Mouse (Mus musculus) forebrain, postnatal 0 days (tissue): ENCODE data around the gene Slamf9. TPM values are rescaled to one million over a fixed set of nuclear protein-coding genes. Genes with fewer than 3 reads are reported as not detected.
A peak's percentile ranks its signal among the peaks of the same experiment; 100 is the strongest.

Source experiments
- ATAC-seq: fragments of 200-750 bp; cut with Nextera tagmentation; 2 replicates; pipeline ENCODE4 v1.8.0; 2017; ENCODE audit warnings: mild to moderate bottlenecking, moderate library complexity
- DNase-seq: peaks from one replicate; pipeline ENCODE4 v3.0.0-alpha.2; 2015
- H3K27ac ChIP-seq: fragments of 300-500 bp; sonication (generic); 2 replicates; pipeline ENCODE4 v1.5.1; 2014; ENCODE audit warnings: low read depth, mild to moderate bottlenecking, antibody characterized with exemption, low read length, moderate library complexity, mixed read lengths
- H3K27me3 ChIP-seq: fragments of 300-500 bp; sonication (generic); 2 replicates; pipeline ENCODE4 v1.6.1; 2014; ENCODE audit warnings: mild to moderate bottlenecking, low read length, mixed read lengths; ENCODE audit not compliant: insufficient read depth
- H3K36me3 ChIP-seq: fragments of 300-500 bp; sonication (generic); 2 replicates; pipeline ENCODE4 v1.6.1; 2014; ENCODE audit warnings: mild to moderate bottlenecking, moderate library complexity; ENCODE audit not compliant: insufficient read depth
- H3K4me1 ChIP-seq: fragments of 300-500 bp; sonication (generic); 2 replicates; pipeline ENCODE4 v1.6.1; 2014; ENCODE audit warnings: antibody characterized with exemption; ENCODE audit not compliant: insufficient read depth
- H3K4me2 ChIP-seq: fragments of 300-500 bp; sonication (generic); 2 replicates; pipeline ENCODE4 v1.6.1; 2014; ENCODE audit warnings: low read depth, mild to moderate bottlenecking, moderate library complexity
- H3K4me3 ChIP-seq: fragments of 300-500 bp; sonication (generic); 2 replicates; pipeline ENCODE4 v1.5.1; 2014; ENCODE audit warnings: low read depth, low read length, mixed read lengths
- H3K9ac ChIP-seq: fragments of 300-500 bp; sonication (generic); 2 replicates; pipeline ENCODE4 v1.6.1; 2014; ENCODE audit warnings: mild to moderate bottlenecking
- H3K9me3 ChIP-seq: fragments of 300-500 bp; sonication (generic); 2 replicates; pipeline ENCODE4 v1.6.1; 2016; ENCODE audit warnings: low read length
- CTCF ChIP-seq: sonication (generic); IDR thresholded peaks from 2 replicates; pipeline ENCODE4 v1.5.1; 2016; ENCODE audit warnings: antibody characterized with exemption, control low read depth, low read depth
- WGBS: fragments of 180-500 bp; shearing (Covaris S2); extraction: QIAGEN DNeasy Blood & Tissue Kit; methylation state at CpG from one replicate; pipeline ENCODE4 v1.1.7; 2014; 5-methylcytosine and 5-hydroxymethylcytosine counted together
- polyA plus RNA-seq: library from polyadenylated mRNA; unstranded; fragments of >200 nt; fragmentation: Nextera tagmentation; extraction: Ambion mirVana; gene quantifications from 2 replicates; pipeline ENCODE4 v1.2.1, GENCODE M21; 2015
- total RNA-seq: library from RNA; depleted of rRNA; stranded (reverse); fragments of >200 nt; gene quantifications from 2 replicates; pipeline ENCODE4 v1.2.3, GENCODE M21; 2014

Gene Slamf9
- total and polyA plus RNA-seq, 2 experiments from 2014 or later, result 0.30 to 0.43 TPM

GRCm38 (mm10) chr1:172489585-172490250 lies 14.6 kb downstream of the Slamf9 start:
- Histone ChIP-seq H3K9ac (no peak overlapping the region), H3K4me1 (peaks cover 26% of the 10 kb centered on the region), H3K27me3 (no peaks in the 10 kb centered on the region), H3K4me3 (peak overlapping the region; percentile 22; the same call in 1 of the 2 replicates), H3K4me2 (peak overlapping the region; percentile 46), H3K36me3 (peaks cover 40% of the 10 kb centered on the region), H3K9me3 (no peaks in the 10 kb centered on the region), H3K27ac (no peak overlapping the region)
- no peak for TF ChIP-seq CTCF
- WGBS, result 59% methylated on average over 12 of the region's 12 CpGs
- ATAC-seq (peak; percentile 12; the same call in 1 of the 2 replicates), DNase-seq (no peak)

GRCm38 (mm10) chr1:172490261-172490661 lies 15.1 kb downstream of the Slamf9 start:
- H3K27me3 ChIP-seq, result no peaks in the 10 kb centered on the region
- peaks cover 21% of the 10 kb centered on the region for H3K4me1 ChIP-seq
- no peak overlapping the region for H3K9ac ChIP-seq
- peaks cover 44% of the 10 kb centered on the region for H3K36me3 ChIP-seq
- H3K9me3 ChIP-seq, result no peaks in the 10 kb centered on the region
- WGBS, result 7% methylated on average over 10 of the region's 10 CpGs
- peak overlapping the region; percentile 22; the same call in 1 of the 2 replicates for H3K4me3 ChIP-seq
- peak; percentile 34; the same call in 1 of the 2 replicates for ATAC-seq
- peak overlapping the region; percentile 46 for H3K4me2 ChIP-seq
- DNase-seq, result peak; percentile 87
- H3K27ac ChIP-seq, result no peak overlapping the region
- peak; percentile 99 for TF ChIP-seq CTCF

GRCm38 (mm10) chr1:172492047-172492446 lies 16.9 kb downstream of the Slamf9 start:
- Histone ChIP-seq H3K4me3 (no peak overlapping the region), H3K4me2 (no peak overlapping the region), H3K36me3 (peaks cover 61% of the 10 kb centered on the region), H3K27ac (no peak overlapping the region), H3K27me3 (no peaks in the 10 kb centered on the region), H3K4me1 (peaks cover 3% of the 10 kb centered on the region; the same call in 1 of the 2 replicates), H3K9me3 (no peaks in the 10 kb centered on the region), H3K9ac (no peak overlapping the region)
- 88% methylated on average over 8 of the region's 8 CpGs for WGBS
- DNase-seq (no peak), ATAC-seq (no peak)
- no peak for TF ChIP-seq CTCF

GRCm38 (mm10) chr1:172493516-172493915 lies 18.4 kb downstream of the Slamf9 start:
- H3K4me1 ChIP-seq, result no peaks in the 10 kb centered on the region
- H3K36me3 ChIP-seq, result peaks cover 75% of the 10 kb centered on the region
- ATAC-seq (no peak), DNase-seq (no peak)
- H3K27me3 ChIP-seq, result no peaks in the 10 kb centered on the region
- no peak overlapping the region for H3K4me2 ChIP-seq
- no peak overlapping the region for H3K4me3 ChIP-seq
- TF ChIP-seq CTCF, result no peak
- H3K27ac ChIP-seq, result no peak overlapping the region
- H3K9ac ChIP-seq, result no peak overlapping the region
- H3K9me3 ChIP-seq, result no peaks in the 10 kb centered on the region
- WGBS, result 80% methylated on average over 6 of the region's 6 CpGs

- no peak for DNase-seq
- no peak for ATAC-seq
- H3K4me2 ChIP-seq, result no peak overlapping the region
- no peak overlapping the region for H3K27ac ChIP-seq
- H3K27me3 ChIP-seq, result peaks cover 12% of the 10 kb centered on the region
- no peak overlapping the region for H3K9ac ChIP-seq
- H3K4me3 ChIP-seq, result no peak overlapping the region
- no peaks in the 10 kb centered on the region for H3K9me3 ChIP-seq
- no peaks in the 10 kb centered on the region for H3K4me1 ChIP-seq
- 85% methylated on average over 17 of the region's 17 CpGs for WGBS
- TF ChIP-seq CTCF, result no peak
- peaks cover 73% of the 10 kb centered on the region for H3K36me3 ChIP-seq
These were observed 20.9 kb downstream of the Slamf9 start for GRCm38 (mm10) chr1:172496030-172496429.

GRCm38 (mm10) chr1:172497428-172497827 lies 22.3 kb downstream of the Slamf9 start:
- no peak for DNase-seq
- Histone ChIP-seq H3K36me3 (peaks cover 61% of the 10 kb centered on the region), H3K4me2 (no peak overlapping the region), H3K27ac (no peak overlapping the region), H3K4me3 (no peak overlapping the region), H3K9me3 (no peaks in the 10 kb centered on the region), H3K27me3 (peaks cover 23% of the 10 kb centered on the region), H3K4me1 (no peaks in the 10 kb centered on the region), H3K9ac (no peak overlapping the region)
- ATAC-seq, result no peak
- 87% methylated on average over 10 of the region's 10 CpGs for WGBS
- TF ChIP-seq CTCF, result no peak

GRCm38 (mm10) chr1:172499765-172500441 lies 24.7 kb downstream of the Slamf9 start, which contains the start of gene Tagln2:
Tagln2 (plus strand) TSS chr1:172500047.
- no peak for TF ChIP-seq CTCF
- H3K4me2 ChIP-seq, result peak within 1 kb of the TSS; percentile 48
- peaks cover 23% of the 10 kb centered on the region for H3K27me3 ChIP-seq
- peaks cover 4% of the 10 kb centered on the region; the same call in 1 of the 2 replicates for H3K4me1 ChIP-seq
- H3K36me3 ChIP-seq, result peaks cover 38% of the 10 kb centered on the region
- H3K9me3 ChIP-seq, result no peaks in the 10 kb centered on the region
- ATAC-seq, result peak; percentile 23
- H3K27ac ChIP-seq, result peak within 1 kb of the TSS; percentile 21; the same call in 1 of the 2 replicates
- WGBS, result 4% methylated on average over 30 of the region's 30 CpGs
- H3K9ac ChIP-seq, result peak within 1 kb of the TSS; percentile 41
- H3K4me3 ChIP-seq, result peak within 1 kb of the TSS; percentile 38
- peak; percentile 36 for DNase-seq
